Mouse (Mus musculus) heart, adult 2 months (tissue): ENCODE measurements around the gene Dcx.

Source experiments
- CTCF ChIP-seq: fragments of 200-600 bp; IDR thresholded peaks from 2 replicates; pipeline ENCODE4 v1.8.1; 2022; ENCODE audit warnings: antibody characterized with exemption, mild to moderate bottlenecking, moderate library complexity
- EP300 ChIP-seq: fragments of 200-500 bp; IDR thresholded peaks from 2 replicates; pipeline ENCODE4 v1.6.1; 2011; ENCODE audit warnings: low read depth, low read length, control low read depth; ENCODE audit not compliant: insufficient read depth
- POLR2A ChIP-seq: fragments of 200-500 bp; IDR thresholded peaks from 2 replicates; pipeline ENCODE4 v1.6.1; 2011; ENCODE audit warnings: mild to moderate bottlenecking, low read depth, low read length, control low read depth; ENCODE audit not compliant: insufficient read depth

DNA sequence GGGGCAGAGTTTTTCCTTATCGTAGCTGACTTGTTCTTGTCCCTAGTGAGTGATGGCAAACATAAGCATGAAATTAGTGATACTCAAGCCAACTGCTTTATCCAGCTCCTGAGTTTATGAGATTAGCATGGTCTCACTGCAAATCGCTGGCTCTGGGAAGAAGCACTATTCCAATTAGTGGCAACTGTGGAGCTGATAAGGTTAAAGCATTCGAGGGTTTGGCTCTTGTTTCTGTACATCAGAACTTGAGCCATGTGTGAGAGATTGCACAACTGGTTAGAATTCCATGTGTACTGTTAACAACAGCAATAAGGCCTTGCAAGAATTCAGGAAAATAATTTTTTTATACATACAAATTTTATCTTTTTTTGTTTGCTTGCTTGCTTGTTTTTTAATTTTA lies 39.9 kb downstream of the Dcx start:
- no peak for TF ChIP-seq CTCF
- no peak for TF ChIP-seq EP300
- TF ChIP-seq POLR2A: no peak
